Mouse (Mus musculus): Measurements from ENCODE around the gene Apoa1. TPM values are rescaled to one million over a fixed set of nuclear protein-coding genes. Genes with fewer than 3 reads are reported as not detected.

Apoa1 gene
- 2.6 and 3.1 TPM in 2 replicates for polyA plus RNA-seq (2014; fragmentation: Nextera tagmentation; extraction: Ambion mirVana)

DNA sequence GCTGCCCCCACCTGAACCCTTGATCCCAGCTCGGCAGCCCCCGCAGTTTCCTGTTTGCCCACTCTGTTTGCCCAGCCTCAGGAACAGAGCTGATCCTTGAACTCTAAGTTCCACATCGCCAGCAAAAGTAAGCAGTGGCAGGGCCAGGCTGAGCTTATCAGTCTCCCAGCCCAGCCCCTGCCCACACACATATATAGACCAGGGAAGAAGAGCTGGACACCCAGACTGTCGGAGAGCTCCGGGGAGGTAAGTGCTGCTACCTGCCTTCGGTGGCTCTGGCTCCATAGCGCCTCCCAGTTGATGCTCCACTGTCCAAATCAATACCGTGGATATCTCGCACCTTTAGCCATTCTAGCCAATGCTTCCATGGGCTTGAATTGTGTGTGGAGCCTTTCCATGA lies at the start of gene Apoa1:
Gene Apoa1 (plus strand): TSS at position 90 of the 400 bp plus-strand sequence.
- no peak for ATAC-seq (ENCODE audit: low FRiP score, low TSS enrichment)
- no peak within 1 kb of the TSS for H3K4me2 ChIP-seq (replicated peaks; ENCODE audit: low read depth, low read length)
- H3K9me3 ChIP-seq (ENCODE audit: control insufficient read depth, low read length), result no peaks in the 10 kb centered on the region
- no peak within 1 kb of the TSS for H3K27ac ChIP-seq (ENCODE audit: low read depth, low read length)
- 52% methylated on average over 9 of the region's 9 CpGs for WGBS
- H3K36me3 ChIP-seq (ENCODE audit: control insufficient read depth, insufficient read depth, low read length), result no peaks in the 10 kb centered on the region
- H3K27me3 ChIP-seq (ENCODE audit: control insufficient read depth, insufficient read depth, low read length), result no peaks in the 10 kb centered on the region
- H3K9ac ChIP-seq (ENCODE audit: low read depth, low read length), result no peak within 1 kb of the TSS
- H3K4me3 ChIP-seq (ENCODE audit: low read length), result no peak within 1 kb of the TSS
- H3K4me1 ChIP-seq (ENCODE audit: control insufficient read depth, insufficient read depth, low read length), result 0 out of 2 replicates have a peak, but pooled peaks cover 5% of the 10 kb centered on the region

DNA sequence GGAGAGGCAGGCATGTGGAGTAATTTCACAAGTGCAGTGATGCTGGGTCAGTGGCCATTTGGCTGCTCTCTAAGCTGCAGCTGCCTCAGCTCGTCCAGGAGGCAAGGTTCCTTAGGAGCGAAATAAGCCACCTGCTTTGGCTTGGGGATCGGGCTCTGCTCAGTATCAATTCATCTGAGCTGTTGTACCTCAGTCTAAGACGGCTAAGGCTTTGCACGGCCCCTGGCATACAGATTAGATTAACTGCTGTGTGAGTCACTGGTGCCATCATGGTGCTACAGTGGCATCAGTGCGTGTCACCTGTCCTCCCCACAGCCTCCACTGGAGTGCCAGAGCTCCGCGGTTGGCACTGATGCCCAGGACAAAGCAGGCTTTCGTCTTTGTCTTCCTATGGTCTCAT lies 49.8 kb upstream of the Apoa1 start:
- Histone ChIP-seq H3K4me2 (replicated peaks; ENCODE audit: low read depth, low read length) (no peak overlapping the region), H3K4me3 (ENCODE audit: low read length) (no peak overlapping the region), H3K4me1 (ENCODE audit: control insufficient read depth, insufficient read depth, low read length) (peaks cover 5% of the 10 kb centered on the region; the same call in 1 of the 2 replicates), H3K9me3 (ENCODE audit: control insufficient read depth, low read length) (no peaks in the 10 kb centered on the region), H3K36me3 (ENCODE audit: control insufficient read depth, insufficient read depth, low read length) (peaks cover 15% of the 10 kb centered on the region; the same call in 1 of the 2 replicates), H3K9ac (ENCODE audit: low read depth, low read length) (no peak overlapping the region), H3K27ac (ENCODE audit: low read depth, low read length) (no peak overlapping the region), H3K27me3 (ENCODE audit: control insufficient read depth, insufficient read depth, low read length) (no peaks in the 10 kb centered on the region)
- WGBS, result 81% methylated on average over 9 of the region's 9 CpGs
- no peak for ATAC-seq (ENCODE audit: low FRiP score, low TSS enrichment)

DNA sequence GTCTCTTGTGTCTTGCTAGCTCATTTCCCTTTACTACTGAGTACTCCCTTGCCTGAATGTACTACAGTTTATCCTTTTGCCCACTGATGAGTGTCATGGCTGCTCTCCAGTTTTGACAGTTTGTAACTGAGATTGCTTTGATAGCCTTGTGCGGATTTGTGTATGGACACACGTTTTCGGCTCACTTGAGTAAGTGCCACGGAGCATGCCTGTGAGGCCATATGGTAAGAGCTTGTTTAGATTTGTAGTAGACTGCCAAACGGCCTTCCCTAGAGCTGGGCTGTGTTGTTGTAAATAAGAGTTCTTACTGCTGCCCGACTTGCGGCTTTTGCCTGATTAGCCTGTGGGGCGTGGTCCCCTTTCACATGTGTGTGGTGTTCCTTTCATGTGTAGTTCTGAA lies 47.1 kb upstream of the Apoa1 start:
- Histone ChIP-seq H3K36me3 (ENCODE audit: control insufficient read depth, insufficient read depth, low read length) (peaks cover 15% of the 10 kb centered on the region; the same call in 1 of the 2 replicates), H3K27me3 (ENCODE audit: control insufficient read depth, insufficient read depth, low read length) (no peaks in the 10 kb centered on the region), H3K9me3 (ENCODE audit: control insufficient read depth, low read length) (no peaks in the 10 kb centered on the region), H3K4me1 (ENCODE audit: control insufficient read depth, insufficient read depth, low read length) (0 out of 2 replicates have a peak, but pooled peaks cover 6% of the 10 kb centered on the region), H3K4me3 (ENCODE audit: low read length) (no peak overlapping the region), H3K27ac (ENCODE audit: low read depth, low read length) (no peak overlapping the region), H3K9ac (ENCODE audit: low read depth, low read length) (no peak overlapping the region), H3K4me2 (replicated peaks; ENCODE audit: low read depth, low read length) (no peak overlapping the region)
- WGBS, result 58% methylated on average over 8 of the region's 8 CpGs
- no peak for ATAC-seq (ENCODE audit: low FRiP score, low TSS enrichment)

DNA sequence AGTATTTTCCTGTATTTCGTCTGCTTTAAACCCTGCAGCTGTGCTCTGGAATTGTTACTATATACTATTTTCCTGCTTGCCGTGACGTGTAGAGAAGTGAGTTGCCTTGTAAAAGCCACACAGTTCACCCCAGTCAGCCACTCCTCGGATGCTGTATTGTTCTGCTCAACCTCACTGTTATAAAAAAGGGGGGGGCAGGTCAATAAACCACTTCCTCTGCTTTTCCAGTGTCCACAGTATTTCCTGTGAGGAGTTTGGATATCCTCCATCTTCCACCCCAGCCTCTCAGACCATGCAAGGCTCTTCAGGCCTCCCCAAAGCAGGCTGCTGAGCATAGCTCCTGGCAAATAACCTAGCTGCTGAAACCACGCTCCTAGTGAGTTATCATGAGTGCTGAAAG lies 43.8 kb upstream of the Apoa1 start:
- no peaks in the 10 kb centered on the region for H3K9me3 ChIP-seq (ENCODE audit: control insufficient read depth, low read length)
- 0 out of 2 replicates have a peak, but pooled peaks cover 6% of the 10 kb centered on the region for H3K4me1 ChIP-seq (ENCODE audit: control insufficient read depth, insufficient read depth, low read length)
- H3K27me3 ChIP-seq (ENCODE audit: control insufficient read depth, insufficient read depth, low read length), result no peaks in the 10 kb centered on the region
- H3K27ac ChIP-seq (ENCODE audit: low read depth, low read length), result peak overlapping the region; percentile 53; the same call in 1 of the 2 replicates
- H3K9ac ChIP-seq (ENCODE audit: low read depth, low read length), result no peak overlapping the region
- 45% methylated on average over 5 of the region's 5 CpGs for WGBS
- H3K4me3 ChIP-seq (ENCODE audit: low read length), result no peak overlapping the region
- no peak for ATAC-seq (ENCODE audit: low FRiP score, low TSS enrichment)
- H3K36me3 ChIP-seq (ENCODE audit: control insufficient read depth, insufficient read depth, low read length), result peaks cover 6% of the 10 kb centered on the region; the same call in 1 of the 2 replicates
- H3K4me2 ChIP-seq (replicated peaks; ENCODE audit: low read depth, low read length), result no peak overlapping the region

DNA sequence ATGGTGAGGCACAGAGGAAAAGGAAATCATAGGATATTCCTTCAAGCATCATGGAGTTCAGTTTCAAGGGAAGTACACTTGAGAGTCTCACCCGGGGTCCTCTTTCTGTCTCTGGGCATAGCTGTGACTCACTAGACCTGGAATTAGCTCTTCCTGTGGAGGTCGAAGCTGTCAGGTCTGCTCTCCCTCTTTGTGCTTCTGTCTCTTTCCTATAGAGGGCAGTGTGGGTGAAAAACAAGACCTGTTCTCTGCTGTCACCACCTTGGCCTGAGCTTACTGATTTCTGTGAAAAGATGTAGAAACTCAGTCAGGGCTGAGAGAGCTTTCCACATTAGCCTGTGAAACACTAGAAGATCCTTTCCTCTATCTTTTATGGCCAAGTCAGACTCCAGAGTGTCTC lies 43.2 kb upstream of the Apoa1 start:
- H3K4me1 ChIP-seq (ENCODE audit: control insufficient read depth, insufficient read depth, low read length), result 0 out of 2 replicates have a peak, but pooled peaks cover 6% of the 10 kb centered on the region
- H3K27ac ChIP-seq (ENCODE audit: low read depth, low read length), result 0 out of 2 replicates have a peak overlapping the region, but pooled peaks have one; percentile 3
- no peak overlapping the region for H3K4me3 ChIP-seq (ENCODE audit: low read length)
- 31% methylated on average over 2 of the region's 2 CpGs for WGBS
- no peaks in the 10 kb centered on the region for H3K27me3 ChIP-seq (ENCODE audit: control insufficient read depth, insufficient read depth, low read length)
- ATAC-seq (ENCODE audit: low FRiP score, low TSS enrichment), result no peak
- H3K36me3 ChIP-seq (ENCODE audit: control insufficient read depth, insufficient read depth, low read length), result peaks cover 6% of the 10 kb centered on the region; the same call in 1 of the 2 replicates
- H3K9ac ChIP-seq (ENCODE audit: low read depth, low read length), result no peak overlapping the region
- no peaks in the 10 kb centered on the region for H3K9me3 ChIP-seq (ENCODE audit: control insufficient read depth, low read length)
- no peak overlapping the region for H3K4me2 ChIP-seq (replicated peaks; ENCODE audit: low read depth, low read length)

DNA sequence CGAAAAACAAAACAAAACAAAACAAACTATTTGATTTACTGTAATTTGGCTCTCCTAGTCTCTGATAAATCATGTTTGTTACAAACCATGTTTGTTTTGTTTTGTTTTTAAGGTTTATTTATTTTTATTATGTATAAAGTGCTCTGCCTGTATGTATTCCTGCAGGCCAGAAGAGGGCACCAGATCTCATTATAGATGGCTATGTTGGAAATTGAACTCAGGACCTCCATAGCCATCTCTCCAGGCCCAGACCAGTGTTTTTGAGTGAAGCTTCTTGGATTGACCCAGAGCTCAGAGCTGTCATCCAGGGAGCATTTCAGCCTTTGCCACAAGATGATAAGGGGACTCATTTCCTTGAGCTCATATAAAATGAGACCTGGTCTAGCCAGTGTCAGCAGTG lies 42.0 kb upstream of the Apoa1 start:
- ATAC-seq (ENCODE audit: low FRiP score, low TSS enrichment), result no peak
- Histone ChIP-seq H3K9ac (ENCODE audit: low read depth, low read length) (no peak overlapping the region), H3K9me3 (ENCODE audit: control insufficient read depth, low read length) (no peaks in the 10 kb centered on the region), H3K4me2 (replicated peaks; ENCODE audit: low read depth, low read length) (no peak overlapping the region), H3K27ac (ENCODE audit: low read depth, low read length) (no peak overlapping the region), H3K4me3 (ENCODE audit: low read length) (no peak overlapping the region), H3K4me1 (ENCODE audit: control insufficient read depth, insufficient read depth, low read length) (0 out of 2 replicates have a peak, but pooled peaks cover 6% of the 10 kb centered on the region), H3K36me3 (ENCODE audit: control insufficient read depth, insufficient read depth, low read length) (no peaks in the 10 kb centered on the region; the same call in 1 of the 2 replicates), H3K27me3 (ENCODE audit: control insufficient read depth, insufficient read depth, low read length) (no peaks in the 10 kb centered on the region)
- 62% methylated on average over 1 of the region's 1 CpGs for WGBS

DNA sequence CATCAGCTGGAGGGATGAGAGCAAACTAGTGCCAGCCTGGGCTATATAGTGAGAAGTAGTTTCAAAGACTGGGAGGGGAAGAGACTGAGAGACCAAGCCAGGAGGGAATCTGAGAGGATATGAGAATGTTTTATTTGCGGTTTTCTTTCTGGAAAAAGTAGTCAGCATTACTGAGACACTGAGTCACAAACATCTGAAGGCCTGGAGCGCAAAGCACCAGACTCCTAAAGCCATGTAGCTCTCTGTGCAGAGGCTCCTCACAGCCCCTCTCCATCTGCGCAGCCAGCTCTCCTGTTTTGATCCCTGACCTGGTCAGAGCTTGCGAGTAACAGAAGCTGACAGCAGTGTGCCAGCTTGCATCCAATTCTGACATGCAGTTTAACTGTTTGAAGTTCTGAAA lies 40.0 kb upstream of the Apoa1 start:
- Histone ChIP-seq H3K36me3 (ENCODE audit: control insufficient read depth, insufficient read depth, low read length) (no peaks in the 10 kb centered on the region; the same call in 1 of the 2 replicates), H3K9ac (ENCODE audit: low read depth, low read length) (no peak overlapping the region), H3K4me3 (ENCODE audit: low read length) (no peak overlapping the region), H3K27ac (ENCODE audit: low read depth, low read length) (no peak overlapping the region), H3K27me3 (ENCODE audit: control insufficient read depth, insufficient read depth, low read length) (no peaks in the 10 kb centered on the region), H3K9me3 (ENCODE audit: control insufficient read depth, low read length) (no peaks in the 10 kb centered on the region), H3K4me1 (ENCODE audit: control insufficient read depth, insufficient read depth, low read length) (0 out of 2 replicates have a peak, but pooled peaks cover 6% of the 10 kb centered on the region), H3K4me2 (replicated peaks; ENCODE audit: low read depth, low read length) (no peak overlapping the region)
- ATAC-seq (ENCODE audit: low FRiP score, low TSS enrichment), result no peak
- WGBS, result 86% methylated on average over 4 of the region's 4 CpGs

DNA sequence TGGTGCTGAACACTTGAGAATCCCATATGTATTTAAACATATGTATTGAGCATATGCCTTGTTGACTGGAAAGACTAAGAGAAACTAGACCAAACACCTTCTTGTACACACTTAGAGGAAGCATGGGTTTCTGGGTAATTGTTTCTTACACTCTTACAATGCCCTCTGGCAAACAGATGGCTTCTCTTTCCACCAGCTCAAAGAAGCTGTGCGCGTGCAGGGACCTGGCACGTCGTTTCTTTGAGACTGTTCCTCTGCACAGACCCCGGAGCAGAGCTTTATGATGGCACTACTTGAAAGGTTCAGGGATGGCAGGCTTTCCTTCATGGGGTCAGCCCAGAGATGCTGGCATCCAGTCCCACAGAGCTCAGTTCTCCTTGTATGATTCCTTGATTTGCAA lies 39.4 kb upstream of the Apoa1 start:
- WGBS, result 75% methylated on average over 5 of the region's 5 CpGs

DNA sequence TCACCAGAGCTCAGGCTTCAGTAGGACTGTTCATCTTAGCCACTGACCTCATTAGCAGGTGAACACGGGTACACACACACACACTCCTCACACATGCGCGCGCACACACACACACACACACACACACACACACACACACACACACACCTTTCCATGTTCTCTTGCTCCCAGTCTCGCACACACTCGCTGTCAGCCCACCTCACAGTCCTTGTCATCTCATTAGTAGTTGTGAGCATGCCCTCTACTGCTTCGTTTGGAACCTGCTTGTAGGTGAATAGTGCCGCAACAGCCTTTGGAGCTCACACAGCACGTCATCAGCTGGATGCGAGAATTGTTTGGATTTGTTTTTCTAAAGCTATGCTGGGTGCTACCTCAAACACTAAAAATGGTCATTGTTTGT lies 39.0 kb upstream of the Apoa1 start:
- Histone ChIP-seq H3K27me3 (ENCODE audit: control insufficient read depth, insufficient read depth, low read length) (no peaks in the 10 kb centered on the region), H3K4me2 (replicated peaks; ENCODE audit: low read depth, low read length) (no peak overlapping the region), H3K9me3 (ENCODE audit: control insufficient read depth, low read length) (no peaks in the 10 kb centered on the region), H3K36me3 (ENCODE audit: control insufficient read depth, insufficient read depth, low read length) (peaks cover 1% of the 10 kb centered on the region; the same call in 1 of the 2 replicates), H3K4me3 (ENCODE audit: low read length) (no peak overlapping the region), H3K4me1 (ENCODE audit: control insufficient read depth, insufficient read depth, low read length) (0 out of 2 replicates have a peak, but pooled peaks cover 6% of the 10 kb centered on the region), H3K27ac (ENCODE audit: low read depth, low read length) (no peak overlapping the region), H3K9ac (ENCODE audit: low read depth, low read length) (no peak overlapping the region)
- WGBS, result 84% methylated on average over 10 of the region's 10 CpGs
- no peak for ATAC-seq (ENCODE audit: low FRiP score, low TSS enrichment)

More for the DNA sequence above, 39.4 kb upstream of the Apoa1 start:
- Histone ChIP-seq H3K4me2 (replicated peaks; ENCODE audit: low read depth, low read length) (no peak overlapping the region), H3K27ac (ENCODE audit: low read depth, low read length) (no peak overlapping the region), H3K36me3 (ENCODE audit: control insufficient read depth, insufficient read depth, low read length) (no peaks in the 10 kb centered on the region; the same call in 1 of the 2 replicates), H3K4me3 (ENCODE audit: low read length) (no peak overlapping the region), H3K9ac (ENCODE audit: low read depth, low read length) (no peak overlapping the region), H3K4me1 (ENCODE audit: control insufficient read depth, insufficient read depth, low read length) (0 out of 2 replicates have a peak, but pooled peaks cover 6% of the 10 kb centered on the region), H3K9me3 (ENCODE audit: control insufficient read depth, low read length) (no peaks in the 10 kb centered on the region), H3K27me3 (ENCODE audit: control insufficient read depth, insufficient read depth, low read length) (no peaks in the 10 kb centered on the region)
- no peak for ATAC-seq (ENCODE audit: low FRiP score, low TSS enrichment)

Data from kidney, embryonic 14.5 days (tissue).